Mouse (Mus musculus): ENCODE measurements at regions not wholly inside any gene's neighbourhood (a gene's known extent, or its start where the extent isn't known, plus 50 kb on each side); places are given as distances from the start of the nearest gene placed in this dataset.

DNA sequence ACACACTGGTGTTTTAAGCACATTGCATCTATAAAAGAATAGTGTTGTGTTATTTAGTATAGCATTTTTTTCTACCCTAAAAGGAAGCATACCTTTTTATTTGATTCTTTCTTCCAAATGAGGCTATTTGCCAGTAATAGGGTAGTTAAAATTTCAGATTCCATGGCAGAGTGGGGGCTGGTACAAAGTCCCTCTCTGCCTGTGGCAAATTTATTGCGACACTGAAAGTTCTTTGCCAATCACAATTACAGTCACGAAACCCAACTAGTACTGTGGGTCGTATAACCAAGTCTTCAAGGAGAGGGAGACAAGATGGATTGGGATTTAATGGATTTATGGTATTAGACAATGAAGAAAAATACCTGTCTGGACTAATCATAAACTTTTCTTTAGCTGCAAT lies 51.9 kb upstream of the Esrrg start:
- no peak for DNase-seq

More for the DNA sequence above, 51.9 kb upstream of the Esrrg start:
- intact Hi-C loops (cut with DNase I) = no loop called here

Data from gastrocnemius, postnatal 36 days (tissue).